Mouse (Mus musculus) bone marrow macrophage, adult 2 months (primary cell): ENCODE results near the gene Mrpl54.

Experiments used
- CTCF ChIP-seq: IDR thresholded peaks from 2 replicates; pipeline ENCODE4 v1.5.1; 2012; ENCODE audit warnings: low read depth, mild to moderate bottlenecking, low read length, moderate library complexity
- POLR2A ChIP-seq: IDR thresholded peaks from 2 replicates; pipeline ENCODE4 v1.6.1; 2012; ENCODE audit warnings: mild to moderate bottlenecking, low read depth, low read length, borderline replicate concordance

DNA sequence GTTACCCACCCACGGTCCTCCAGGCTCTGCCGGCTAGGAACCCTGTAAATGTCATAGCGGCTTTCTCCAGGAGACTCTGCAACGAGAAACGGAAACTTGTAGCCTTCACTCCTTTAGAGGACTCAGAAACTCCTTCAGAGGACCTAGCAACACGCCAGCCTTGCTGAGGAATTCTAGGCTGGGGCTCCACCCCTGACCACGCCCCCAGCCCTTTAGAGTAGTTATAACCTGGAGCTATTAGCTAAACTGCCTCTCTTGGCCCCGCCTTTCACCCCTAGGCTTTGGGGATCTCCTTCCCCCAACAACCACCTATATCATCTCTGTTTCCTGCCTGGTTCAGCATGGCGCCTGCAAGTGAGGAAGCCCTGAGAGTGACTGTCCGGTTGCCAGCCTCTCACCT, 12.8 kb upstream of the Mrpl54 start:
- TF ChIP-seq POLR2A (no peak), CTCF (no peak)
